Mouse (Mus musculus) 3T3-L1 (cell line): Measurements from ENCODE around the gene Ctcfl.

Source experiments
- DNase-seq: peaks from one replicate; pipeline ENCODE4 v3.0.0-alpha.2; 2015; ENCODE audit warnings: low read depth, low spot score

Gene Ctcfl

DNA sequence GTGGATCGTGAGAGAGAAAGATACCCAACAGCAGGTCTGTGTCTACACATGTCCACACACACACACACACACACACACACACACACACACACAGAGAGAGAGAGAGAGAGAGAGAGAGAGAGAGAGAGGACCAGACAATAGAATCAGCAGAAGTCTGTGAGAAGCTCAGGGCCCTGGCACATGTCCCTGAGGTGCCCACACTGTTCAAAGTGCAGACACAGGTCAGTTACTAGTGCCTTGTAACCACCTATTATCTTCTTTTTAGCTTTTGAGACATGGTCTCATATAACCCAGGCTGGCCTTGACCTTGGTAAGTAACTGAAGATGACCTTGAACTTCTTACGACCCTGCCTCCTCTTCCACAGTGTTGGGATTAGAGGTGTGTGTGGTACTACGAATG is 70.1 kb downstream of the Ctcfl start:
- DNase-seq, result no peak

DNA sequence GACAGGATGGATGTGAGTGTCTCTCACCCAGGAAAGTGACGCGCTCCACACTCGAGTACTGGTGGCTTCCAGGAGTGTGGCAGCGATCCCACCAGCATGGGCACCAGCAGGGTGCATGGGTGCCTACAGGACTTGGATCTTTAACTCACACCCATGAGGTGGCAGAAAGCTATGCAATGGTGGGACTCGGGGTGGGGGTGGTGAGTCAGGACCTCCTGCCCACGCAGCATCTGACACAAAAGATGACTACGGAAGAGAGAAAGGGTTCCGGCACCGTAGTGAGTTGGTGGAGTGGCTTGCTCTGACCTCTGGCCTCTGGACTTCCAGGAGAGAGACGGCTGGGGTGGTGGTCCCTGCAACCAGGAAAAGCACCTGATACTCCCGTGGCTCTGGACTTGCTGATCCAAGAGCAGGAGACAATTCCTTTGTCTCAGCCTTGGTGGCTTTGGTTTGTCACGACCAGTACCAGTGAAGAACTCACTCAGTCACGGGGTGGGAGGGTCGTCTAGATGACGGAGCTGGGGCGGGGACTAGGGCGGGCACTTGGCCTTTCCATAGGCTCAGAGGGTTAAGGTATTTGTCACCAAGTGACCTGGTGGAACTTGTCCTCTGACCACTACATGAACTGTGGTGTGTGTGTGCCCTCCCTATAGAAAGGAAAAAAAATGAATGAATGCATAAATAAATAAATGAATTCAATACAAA is 71.1 kb downstream of the Ctcfl start:
- DNase-seq, result no peak

DNA sequence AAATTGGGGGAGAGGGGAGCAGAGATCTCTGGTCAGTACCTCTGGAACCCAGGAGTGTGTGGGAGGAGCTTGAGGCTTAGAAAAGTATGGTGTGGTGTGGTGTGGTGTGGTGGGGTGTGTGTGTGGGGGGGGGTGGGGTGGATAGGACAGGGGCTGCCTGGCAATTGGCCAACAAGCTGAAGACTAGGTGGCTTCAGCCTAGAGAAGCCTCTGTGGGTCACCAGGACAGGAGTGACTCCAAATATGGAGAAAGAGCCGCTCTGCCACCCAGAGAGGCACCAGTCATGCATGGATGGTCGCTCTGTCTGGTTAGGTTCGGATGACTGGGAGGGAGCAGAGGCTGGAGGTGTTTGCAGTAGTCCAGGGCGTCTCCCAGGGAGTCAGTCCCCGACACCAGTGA is 71.9 kb downstream of the Ctcfl start:
- DNase-seq, result no peak

DNA sequence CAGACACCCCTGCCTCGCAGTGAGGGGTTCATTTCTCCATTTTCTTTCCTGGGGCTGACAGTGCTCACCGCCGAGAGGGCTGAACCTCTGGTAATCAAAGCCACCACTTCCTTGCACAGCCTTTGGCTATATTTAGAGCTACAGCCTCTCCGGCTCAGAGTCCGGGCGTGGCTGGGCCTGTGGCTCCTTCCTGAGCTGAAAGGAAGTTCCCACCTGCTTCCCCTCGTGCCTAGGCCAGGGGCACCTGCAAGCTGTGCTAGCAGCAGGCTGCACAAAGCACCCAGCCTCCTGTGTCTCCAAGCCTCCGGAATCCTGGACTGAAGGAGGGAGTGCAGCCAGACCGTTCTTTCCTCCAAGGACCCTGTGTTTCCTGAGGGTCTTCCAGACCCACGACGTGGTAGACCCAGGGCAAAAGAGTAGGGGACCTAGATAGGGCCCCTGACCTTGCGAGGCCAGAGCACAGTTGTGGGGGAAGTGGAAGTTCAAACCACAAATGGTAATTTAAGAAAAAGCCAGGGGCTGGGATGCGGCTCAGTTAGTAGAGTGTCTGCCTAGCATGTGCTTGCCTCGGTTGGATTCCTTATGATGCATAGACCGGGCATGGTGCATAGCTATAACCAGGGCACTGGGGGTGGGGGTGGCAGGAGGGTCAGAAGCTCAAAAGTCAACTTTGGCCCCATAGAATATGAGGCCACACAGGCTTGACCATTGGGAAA is 72.6 kb downstream of the Ctcfl start:
- no peak for DNase-seq

DNA sequence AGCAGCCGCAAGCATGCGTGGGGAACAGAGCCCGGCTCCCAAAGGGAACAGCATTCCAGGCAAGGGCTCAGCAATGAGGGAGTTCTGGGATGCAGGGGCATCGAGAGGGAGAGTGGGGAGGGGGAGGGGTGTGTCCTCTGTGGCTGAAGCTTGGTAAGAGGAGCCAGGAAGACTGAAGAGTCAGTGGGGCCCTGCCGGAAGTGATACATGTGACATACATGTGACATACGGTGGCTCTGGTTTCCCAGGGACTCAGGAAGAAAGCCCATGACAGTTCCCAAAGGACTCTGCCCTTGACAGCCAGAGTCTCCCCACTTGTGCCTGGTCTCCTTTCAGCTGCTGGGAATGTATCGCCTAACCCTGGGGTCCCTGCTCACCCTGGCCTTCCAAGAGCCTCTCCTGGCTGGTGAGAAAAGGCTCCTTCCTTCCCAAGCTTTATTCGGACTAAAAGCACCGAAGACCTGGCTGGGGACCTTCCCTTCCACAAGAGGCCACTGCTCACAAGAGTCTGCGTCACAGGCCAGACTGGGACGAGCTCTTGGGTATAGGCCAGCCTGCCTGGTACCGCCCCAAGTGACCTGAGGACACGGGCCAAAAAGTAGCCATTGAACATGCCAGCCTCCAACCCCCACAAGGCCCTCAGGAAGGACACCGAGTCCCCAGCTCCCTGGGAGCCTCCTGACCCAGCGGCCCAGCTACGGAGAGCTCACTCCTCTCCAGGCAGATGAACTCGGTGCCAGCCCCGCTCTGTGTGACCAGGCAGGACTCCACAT is 74.9 kb downstream of the Ctcfl start:
- no peak for DNase-seq
